Mouse (Mus musculus): ENCODE results near the gene Wdr11.

Gene Wdr11

DNA sequence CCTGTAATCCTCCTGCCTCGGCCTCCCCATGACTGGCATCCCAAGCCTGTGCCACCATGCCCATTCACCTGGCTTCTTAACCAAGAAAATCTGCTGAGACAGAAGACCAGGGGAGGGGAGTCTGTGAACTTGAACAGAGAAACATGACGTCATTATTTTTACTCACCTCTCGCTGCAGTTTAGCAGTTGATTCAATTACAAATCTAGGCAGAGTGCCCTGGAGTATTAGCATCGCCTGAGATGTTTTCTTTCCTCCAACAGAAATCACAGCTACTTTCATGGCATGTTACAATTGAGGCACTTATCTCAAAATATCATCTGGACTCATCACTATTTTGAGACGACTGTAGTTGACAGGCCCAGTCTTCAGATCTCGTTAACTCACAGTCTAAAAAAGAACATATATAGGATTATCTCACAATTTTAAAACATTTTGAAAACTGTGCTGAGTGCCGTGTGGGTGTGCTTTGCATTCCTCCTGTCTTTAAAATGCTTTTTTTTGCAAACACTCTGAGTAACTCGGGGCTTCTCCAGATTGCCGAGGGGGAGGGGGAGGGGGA, 61.3 kb downstream of the Wdr11 start:
- DNase-seq (ENCODE audit: low read depth, low spot score): no peak

DNA sequence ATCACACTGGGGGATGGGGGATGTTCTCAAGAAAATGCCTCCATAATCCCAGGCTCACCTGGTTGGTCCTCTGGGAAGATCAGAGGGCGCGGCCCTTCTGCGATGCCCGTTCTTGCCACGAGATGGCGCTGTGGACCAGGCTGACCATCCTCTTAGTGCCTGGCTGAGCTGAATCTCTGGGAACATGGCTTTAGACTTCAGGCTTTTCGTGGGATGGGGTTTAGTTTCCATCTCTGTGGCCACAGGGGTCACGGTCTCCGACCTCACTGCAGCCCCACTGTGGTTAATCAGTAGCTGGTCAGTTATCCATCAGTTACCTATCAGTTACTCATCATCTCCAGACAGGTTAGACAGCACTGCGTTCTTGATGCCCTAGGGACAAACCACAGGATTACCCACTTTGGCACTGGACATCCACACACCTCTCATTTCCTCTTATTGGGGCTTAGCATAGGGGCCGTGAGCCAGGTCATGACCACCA, 62.2 kb downstream of the Wdr11 start:
- peak; percentile 22 for DNase-seq (ENCODE audit: low read depth, low spot score)

DNA sequence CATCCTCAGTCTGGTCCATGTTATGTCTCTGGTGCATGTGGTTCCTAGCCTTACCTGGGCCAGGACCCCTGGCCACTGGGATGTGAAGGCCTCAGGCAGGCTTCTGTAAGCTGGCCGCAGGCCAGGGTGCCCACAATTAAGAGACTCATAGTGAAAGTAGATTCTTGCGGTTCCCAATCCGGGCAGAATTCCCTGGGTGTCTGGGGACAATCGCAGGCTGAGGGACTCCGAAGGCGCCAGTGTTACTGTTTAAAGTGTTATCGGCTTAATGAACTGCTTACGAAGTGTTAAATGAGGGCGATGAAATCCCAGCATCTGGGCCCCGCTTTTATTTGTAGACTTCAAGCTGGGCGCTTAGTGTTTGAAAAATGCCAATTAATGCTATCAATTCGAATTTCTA, 63.3 kb downstream of the Wdr11 start:
- no peak for DNase-seq (ENCODE audit: low read depth, low spot score)

DNA sequence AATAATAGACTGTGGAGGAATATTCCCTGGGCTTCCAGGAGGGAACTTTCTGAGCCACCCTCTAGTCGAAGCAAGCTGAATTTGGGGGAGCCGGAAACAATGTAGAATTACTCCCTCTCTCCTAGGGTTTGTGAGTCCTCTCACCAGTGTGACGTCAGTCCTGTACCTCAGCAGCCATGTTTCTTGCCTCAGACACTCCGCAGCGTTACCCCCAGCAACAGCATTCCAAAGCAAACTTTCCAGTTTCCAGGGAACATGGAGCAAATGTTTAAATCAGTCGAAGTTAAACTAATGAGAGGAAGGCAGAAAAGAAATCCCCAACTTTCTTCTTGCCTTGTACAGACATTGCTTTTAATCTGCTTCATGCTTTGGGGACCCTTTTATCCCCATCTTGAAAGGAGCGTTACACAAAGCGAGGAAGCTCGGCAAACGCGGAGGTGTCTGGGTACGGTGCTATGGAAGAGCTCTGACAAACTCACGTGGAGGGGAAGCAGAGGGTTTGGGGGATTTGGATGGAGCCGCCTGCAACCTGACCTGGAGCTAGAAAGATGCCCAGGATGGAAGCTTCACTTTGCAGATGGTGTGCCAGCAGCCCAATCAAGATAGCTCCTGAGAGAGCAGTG, 64.1 kb downstream of the Wdr11 start:
- no peak for DNase-seq (ENCODE audit: low read depth, low spot score)

DNA sequence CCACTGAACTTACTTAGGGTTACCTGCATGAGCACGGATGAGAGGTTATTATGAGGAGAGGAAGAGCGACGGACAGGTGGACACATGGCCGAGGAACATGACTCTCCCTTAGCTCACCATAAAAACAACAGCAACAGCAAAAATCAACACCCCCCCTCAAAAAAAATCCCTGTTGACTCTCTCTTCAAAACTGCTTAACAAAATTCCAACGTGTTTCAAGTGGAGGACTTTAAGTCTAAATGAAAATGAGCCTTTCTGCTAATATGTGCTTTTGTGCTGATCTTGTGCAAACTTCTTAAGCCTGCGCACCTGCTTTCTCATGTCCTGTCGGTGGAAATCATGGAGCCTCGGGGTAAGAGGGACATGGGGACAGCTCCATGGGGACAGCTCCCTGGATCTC, 66.2 kb downstream of the Wdr11 start:
- DNase-seq (ENCODE audit: low read depth, low spot score): no peak

DNA sequence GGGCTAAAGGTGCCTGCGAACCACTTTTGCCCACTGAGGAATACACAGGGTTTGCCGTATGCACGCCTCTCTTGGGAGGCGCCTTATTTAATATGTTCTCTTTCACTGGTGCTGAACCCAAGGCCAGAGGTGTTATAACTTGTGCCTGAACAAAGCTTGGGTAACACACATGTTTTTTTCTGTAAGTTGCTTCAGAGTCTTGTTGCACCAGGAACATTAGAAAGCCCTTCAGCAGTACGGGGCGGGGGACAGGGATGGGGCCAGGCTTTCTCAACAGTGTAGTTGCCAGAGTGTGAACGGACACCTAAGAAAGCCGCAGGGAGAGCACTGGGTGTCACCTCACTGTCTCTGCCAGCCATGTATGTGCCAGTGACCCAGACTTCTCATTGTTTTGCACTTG, 68.1 kb downstream of the Wdr11 start:
- DNase-seq (ENCODE audit: low read depth, low spot score): no peak

DNA sequence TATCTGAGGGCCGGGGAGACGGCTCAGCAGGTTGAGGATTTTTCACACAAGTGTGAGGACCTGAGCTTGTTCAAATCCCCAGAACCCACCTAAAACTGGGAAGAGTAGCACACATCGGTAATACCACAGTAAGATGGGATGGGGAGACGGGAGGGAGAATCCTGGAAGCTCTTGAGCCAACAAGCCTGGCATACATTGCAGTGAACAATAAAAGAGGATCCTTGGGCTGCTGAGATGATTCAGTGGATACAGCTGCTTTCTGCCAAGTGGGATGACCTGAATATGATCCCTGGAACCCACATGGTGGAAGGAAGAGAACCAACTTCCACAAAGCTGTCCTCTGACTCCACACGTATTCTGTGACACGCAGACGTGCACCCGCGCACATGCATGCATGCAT, 68.9 kb downstream of the Wdr11 start:
- DNase-seq (ENCODE audit: low read depth, low spot score): no peak

DNA sequence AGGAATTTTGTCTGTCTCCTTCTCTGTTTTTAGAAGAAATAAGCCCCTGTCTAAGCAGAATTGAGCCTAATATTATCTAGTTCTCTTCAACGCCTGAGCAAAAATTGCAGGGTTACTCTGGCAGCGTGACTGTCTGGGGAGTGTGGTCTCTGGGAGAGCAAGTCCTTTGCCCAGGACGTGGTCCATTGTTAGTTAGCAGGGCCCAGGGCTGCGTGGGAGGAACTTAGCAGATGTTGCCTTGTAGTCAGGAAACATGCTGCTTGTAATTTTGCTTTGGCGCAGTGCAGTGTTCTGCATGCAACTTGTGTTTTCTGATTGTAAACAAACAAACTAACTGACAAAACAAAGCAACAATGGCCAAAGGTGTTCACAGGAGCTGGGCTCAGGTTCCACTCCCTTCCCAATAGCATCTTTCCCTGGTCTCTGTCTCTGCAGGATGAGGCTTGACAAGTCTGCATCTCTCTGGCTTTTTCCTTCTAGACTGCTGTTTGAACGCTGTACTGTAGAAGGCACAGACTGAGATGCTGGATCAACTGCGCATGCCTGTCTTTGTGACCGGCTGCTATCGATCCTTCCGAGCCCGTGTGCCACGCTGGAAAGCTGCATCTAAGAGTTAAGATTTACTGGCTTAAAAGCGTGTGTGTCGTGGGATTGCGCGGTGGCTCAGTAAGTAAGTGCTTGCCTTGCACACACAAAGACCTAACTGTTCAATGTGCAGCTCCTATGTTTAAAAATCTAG, 70.6 kb downstream of the Wdr11 start:
- no peak for DNase-seq (ENCODE audit: low read depth, low spot score)

DNA sequence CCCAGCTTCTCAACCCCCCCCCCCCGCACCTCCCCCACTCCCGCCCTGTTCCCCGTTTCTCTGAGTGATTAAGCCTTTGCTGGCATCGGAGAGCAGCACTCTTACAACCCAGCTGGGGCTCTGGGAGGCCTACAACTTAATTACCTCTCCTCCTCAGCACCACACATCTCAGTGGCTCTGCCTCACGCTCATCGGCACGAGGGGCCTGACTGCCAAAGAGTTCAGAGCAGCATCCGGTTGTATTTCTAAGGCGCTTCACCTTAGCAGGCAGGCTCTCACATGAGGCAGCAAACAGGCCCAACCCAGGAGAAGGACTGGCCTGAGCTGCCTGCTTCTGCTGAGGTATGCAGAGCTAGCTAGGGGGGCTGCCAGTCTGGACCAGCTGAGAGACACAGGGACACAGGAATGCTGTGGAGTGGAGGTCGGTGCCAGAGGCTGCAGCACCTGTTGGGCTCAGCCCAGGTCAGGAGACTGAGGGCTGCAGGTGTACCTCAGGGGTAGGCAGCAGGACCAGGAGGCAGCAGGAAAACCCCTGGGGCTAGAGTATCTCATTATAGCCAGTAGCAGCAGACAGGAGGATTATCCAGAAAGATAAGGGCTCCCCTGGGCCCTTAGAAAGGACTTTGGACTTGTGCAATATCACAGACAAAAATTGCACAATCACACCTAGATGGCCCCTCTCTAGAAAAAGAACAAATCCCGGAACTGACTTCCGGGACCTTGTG, 72.3 kb downstream of the Wdr11 start:
- no peak for DNase-seq (ENCODE audit: low read depth, low spot score)

DNA sequence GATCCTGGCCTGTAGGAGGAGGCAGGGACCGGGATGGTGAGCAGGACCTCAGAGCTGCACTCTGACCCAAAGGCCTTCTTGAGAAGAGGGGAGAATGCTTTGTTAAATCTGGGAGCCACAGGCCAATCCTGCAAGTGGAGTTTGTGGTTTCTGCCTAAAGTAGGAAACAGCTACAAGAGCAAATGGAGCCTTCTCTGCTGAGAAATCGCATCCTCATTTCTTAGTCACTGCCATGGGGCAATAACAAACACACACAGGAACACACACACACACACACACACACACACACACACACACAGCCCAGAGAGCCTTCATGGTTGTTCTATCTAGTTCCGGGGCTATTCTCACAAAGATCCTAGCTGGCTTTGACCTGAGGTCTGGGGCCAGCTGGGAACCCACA, 73.7 kb downstream of the Wdr11 start:
- DNase-seq (ENCODE audit: low read depth, low spot score): no peak

DNA sequence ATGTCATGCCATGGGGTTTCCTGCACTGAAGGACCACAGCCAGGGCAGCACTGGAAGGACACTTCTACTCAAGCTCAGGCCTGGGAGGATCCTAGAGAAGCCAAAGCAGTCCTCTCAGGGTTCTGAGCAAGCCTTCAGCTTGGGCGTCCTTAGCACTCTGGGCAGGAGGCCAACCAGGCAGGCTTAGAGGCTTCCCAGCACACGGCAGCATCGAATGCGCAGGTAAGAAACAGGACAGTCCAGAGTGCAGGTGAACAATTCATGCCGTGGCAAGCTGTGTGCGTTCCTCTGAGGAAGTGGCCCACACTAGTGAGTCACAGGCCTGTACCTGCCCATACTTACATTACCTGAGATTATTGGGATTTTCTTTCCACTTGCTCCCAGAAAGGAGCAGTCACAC, 74.3 kb downstream of the Wdr11 start:
- no peak for DNase-seq (ENCODE audit: low read depth, low spot score)

DNA sequence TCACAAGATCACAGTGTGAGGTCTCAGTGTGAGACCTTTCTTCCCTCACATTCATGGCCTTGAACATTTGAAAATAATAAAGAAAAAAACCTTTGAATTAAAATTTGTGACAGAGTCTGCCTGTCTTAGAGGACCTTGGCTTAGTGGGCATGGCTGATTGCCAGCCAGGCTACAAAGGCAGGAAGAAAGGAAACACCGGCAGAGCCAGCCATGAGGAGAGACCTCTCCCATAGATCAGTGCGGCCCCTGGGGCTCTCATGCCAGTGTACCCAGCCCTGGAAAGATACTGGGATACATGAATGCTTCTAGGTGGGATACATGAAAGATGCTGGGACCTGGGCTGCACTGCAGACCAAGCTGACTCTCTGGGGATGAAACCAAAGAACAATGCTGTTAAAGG, 74.9 kb downstream of the Wdr11 start:
- DNase-seq (ENCODE audit: low read depth, low spot score): no peak

DNA sequence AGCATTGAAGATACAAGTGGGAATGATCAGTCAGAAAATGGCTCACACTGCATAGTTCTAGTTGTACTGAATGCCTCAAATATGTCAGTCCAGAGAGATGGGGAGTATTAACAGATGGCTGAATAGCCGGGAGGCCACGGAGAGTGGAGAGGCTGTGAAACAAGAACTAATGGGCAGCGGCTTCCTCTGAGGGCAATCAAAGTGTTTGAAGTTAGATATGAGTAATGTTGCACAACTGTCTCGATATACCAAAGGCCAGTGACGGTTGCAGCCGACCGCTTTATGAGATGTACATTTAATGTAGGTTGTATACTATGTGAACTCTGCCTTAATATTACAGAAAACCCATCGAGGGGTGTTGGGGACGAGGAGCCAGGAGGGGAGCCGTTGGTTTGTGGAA, 78.6 kb downstream of the Wdr11 start:
- DNase-seq (ENCODE audit: low read depth, low spot score): no peak

DNA sequence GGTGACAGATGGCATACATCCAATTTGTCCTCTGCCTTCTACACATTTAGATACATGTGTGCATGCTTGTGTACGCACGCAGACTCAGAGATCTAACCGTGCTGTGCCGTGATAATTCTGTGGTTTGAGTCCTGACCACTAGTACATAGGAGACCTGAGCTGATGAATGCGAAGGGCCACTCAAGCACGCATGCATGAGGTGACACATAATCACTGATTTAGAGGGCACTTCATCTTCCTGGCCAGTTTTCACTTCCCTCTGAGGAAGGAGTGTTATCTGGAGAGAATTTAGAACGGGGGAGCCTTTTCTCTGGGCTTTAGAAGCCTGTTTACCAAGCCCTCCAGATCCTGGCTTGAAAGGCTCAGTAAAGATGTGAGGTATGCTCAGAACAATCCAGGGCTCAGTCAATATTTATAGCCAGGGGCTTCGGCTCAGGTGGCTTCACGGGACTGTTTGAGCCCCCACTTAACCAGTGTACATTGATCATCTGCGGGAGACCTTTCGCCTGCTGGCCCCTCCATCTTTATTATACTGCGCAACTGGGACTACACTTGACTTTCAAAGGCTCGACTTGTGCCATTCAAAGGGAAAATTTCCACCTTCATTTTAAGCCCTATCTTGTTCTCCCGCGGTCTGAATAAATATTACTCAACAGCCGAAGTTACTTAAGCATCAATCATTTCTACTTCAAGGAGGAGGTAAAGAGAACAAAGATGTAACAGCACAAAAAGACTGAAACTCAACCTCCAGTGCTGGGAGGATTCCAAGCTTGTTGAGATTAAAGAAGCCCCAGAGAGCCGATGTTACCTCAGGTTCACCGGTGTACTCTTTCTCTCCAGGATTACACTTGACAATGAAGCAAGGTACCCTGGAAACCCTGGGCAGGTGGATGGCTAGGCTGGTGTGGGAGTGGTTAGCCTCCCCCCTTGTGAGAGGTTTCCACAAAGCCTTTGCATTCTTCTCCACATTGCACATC, 80.3 kb downstream of the Wdr11 start:
- no peak for DNase-seq (ENCODE audit: low read depth, low spot score)

DNA sequence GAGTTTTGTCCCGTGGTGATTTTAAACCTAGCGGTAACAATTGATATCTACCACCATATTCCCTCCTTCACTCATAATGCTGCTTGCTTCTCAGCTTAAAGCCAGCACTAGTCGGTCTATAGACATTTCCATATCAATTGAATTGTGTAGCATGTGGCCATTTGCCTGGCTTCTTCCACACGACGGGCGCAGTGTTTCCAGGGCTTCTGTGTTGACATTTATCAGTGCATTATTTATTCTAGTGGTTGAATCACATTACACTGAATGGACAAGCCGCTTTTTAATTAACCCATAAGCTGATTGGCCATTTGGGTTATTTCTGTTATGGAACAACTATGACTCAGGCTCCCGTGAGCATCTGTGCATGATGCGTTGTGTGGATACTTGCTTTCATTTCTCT, 82.1 kb downstream of the Wdr11 start:
- no peak for DNase-seq (ENCODE audit: low read depth, low spot score)

DNA sequence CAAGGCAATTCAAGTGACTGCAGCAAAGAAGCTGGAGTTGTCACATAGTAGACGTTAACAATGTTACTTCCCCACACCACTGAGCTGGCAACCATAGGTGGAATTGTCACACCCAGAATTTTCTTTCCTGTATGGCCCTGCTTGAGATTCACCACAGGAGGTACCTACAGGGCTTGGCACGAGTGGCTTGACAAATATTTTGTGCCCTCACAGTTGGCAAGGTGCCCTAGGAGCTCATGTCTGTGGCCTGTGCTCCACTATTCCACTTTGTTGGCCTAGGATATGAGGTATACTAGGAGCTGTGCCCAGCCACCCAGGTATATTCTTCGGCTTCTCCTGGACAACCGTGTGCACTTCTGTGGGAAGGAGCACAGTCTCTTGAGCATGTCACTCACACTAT, 82.9 kb downstream of the Wdr11 start:
- no peak for DNase-seq (ENCODE audit: low read depth, low spot score)

DNA sequence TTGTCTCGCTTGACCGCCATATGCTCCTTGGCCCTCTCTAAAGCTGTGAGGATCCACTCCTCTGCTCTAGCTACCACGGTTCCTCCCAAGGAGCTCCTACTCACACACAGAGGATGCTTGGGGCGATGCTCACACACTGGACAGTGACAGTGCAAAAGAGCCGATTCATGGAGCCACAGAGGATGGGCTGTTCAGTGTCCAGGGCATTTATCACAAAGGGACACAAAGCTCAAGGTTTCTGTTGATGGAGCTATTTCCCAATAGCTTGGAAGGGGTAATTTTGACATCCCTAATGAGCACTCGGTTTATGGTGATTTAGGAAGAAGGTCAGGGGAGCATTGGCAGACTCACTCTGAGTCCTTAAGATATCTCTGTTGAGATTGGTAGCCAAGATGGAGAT, 84.2 kb downstream of the Wdr11 start:
- DNase-seq (ENCODE audit: low read depth, low spot score): no peak

DNA sequence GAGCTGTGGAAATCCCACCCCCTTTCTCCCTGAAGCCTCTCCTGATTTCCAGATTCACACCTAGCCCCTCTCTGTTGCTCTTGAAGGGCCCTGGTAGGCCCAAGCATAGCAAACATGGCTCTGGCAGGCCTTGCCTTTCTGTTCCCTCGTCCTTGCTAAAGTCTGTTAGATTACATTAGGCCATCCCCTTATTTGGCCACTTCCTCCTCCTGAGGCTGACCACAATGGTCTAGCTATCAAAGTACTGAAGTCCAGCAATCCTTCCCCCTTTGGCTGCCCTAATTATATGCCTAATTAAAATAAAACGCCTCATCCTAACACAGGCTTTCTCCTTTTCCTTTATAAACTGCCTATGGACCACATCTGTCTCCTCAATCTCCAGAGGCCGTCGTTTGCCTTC, 85.5 kb downstream of the Wdr11 start:
- DNase-seq (ENCODE audit: low read depth, low spot score): no peak

DNA sequence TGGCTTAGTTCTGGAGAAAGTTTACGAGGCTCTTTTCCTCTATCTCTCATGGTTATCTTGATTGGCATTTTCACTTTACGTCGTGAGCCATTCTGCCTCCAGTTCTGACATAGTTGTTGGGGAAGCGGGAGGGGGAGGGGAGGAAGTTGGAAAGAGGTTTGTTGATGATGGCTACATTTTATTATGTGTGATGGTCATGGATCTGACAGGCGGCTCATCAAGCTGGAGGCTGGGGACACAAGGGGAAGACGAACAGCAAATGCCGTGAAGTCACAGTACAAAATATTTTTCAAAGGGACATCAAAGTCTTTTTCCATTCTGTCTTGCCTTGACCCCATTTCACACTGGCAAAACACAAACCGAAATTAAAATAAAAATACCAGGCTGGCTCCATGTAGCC, 86.8 kb downstream of the Wdr11 start:
- no peak for DNase-seq (ENCODE audit: low read depth, low spot score)

DNA sequence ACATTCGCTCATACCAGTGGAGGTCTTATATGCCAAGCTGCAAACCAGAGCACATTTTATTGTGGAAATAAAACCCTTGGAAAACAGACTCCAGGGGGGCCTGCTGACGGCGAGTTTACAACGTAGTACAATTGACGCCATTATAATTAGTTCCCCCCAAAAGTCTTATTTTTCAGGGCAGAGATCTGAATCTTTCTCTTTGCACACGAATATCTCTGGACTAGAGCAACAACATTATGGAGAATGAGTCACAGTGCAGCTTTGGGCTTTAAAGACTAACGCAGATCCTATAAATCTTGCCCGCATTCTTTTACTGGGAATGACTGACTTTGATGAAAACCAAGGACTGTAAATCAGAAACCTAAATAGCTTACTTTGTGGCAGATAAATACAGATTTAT, 87.3 kb downstream of the Wdr11 start:
- DNase-seq (ENCODE audit: low read depth, low spot score): no peak

DNA sequence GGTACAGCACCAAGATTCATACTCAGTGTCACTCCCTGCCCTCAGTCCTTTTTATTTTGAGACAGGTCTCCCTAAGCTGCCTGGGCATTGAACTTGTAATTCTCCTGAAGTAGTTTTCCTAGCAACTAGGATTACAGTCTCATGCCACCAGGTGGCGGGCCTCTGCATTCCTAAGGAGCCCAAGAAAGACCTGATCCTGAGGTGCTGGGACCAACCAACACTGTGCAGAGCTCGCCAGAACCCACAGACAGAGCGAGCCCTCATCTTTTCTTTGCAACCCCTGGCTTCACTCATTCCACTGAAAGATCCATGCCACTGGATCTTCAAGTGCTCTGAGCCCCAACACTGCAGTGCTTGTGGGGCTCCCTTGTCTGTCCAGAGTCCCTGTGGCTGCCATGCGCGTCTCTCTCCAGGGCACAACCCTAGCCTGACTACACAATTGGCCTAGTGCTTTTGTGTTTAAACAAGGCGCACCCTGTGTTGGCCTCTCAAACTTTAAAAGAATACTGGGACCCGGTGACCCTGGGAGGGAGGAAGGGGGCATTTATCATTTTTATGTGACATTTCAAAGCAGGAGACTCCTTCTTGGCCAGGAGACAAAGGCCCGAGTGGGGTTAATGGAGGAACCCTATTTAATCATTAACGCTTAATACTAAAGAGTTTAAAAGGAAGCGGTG, 89.0 kb downstream of the Wdr11 start:
- DNase-seq (ENCODE audit: low read depth, low spot score): no peak

Data from retina, adult 2 months (tissue).